Comparison of ENCODE assay signal across 8 mouse cellular contexts in genomic region chr12:76370831-76371571, GRCm38 (mm10). TPM values are rescaled to one million over a fixed set of nuclear protein-coding genes. Genes with fewer than 3 reads are reported as not detected.
DNase-seq lines count a peak whose midpoint lies in the region; ATAC-seq and TF ChIP-seq lines count a peak whose summit lies in the region.

No protein-coding gene starts in this region.

- H3K4me3 ChIP-seq in heart, embryonic 16.5 days (ENCODE audit: low read length), result peak overlapping the region; percentile 91
- peak overlapping the region; percentile 89 for H3K4me3 ChIP-seq in lung, adult 2 months (replicated peaks; ENCODE audit: extremely low read depth, low read depth, low read length)
- peak overlapping the region; percentile 94 for H3K4me3 ChIP-seq in olfactory bulb, adult 2 months (ENCODE audit: insufficient read depth, low read depth, low read length)

- WGBS in heart, embryonic 16.5 days, result 0% methylated on average over 53 of the region's 63 CpGs
- WGBS in lung, adult 2 months, result under 1% methylated on average over 63 of the region's 63 CpGs
- WGBS in olfactory bulb, adult 2 months, result under 1% methylated on average over 60 of the region's 63 CpGs

- H3K9ac ChIP-seq in heart, embryonic 16.5 days (ENCODE audit: low read length), result peak overlapping the region; percentile 98

- H3K36me3 ChIP-seq in heart, embryonic 16.5 days (ENCODE audit: control insufficient read depth, insufficient read depth), result no peaks in the 10 kb centered on the region

- H3K27me3 ChIP-seq in heart, embryonic 16.5 days (ENCODE audit: control insufficient read depth, insufficient read depth, low read length), result no peaks in the 10 kb centered on the region

- H3K9me3 ChIP-seq in heart, embryonic 16.5 days (replicated peaks; ENCODE audit: control insufficient read depth, low read length), result no peaks in the 10 kb centered on the region

- ATAC-seq in erythroid progenitor cell, adult 5-6 weeks (replicated peaks; ENCODE audit: low FRiP score, poor library complexity, severe bottlenecking), result peak; percentile 59
- ATAC-seq in heart, embryonic 16.5 days (replicated peaks; ENCODE audit: extremely low read depth, insufficient read depth, low FRiP score), result peak; percentile 71

- peak overlapping the region; percentile 83 for H3K4me2 ChIP-seq in heart, embryonic 16.5 days (ENCODE audit: low read depth, low read length)

- TF ChIP-seq POLR2A in lung, adult 2 months (IDR thresholded peaks at IDR 0.05; ENCODE audit: borderline replicate concordance, extremely low read depth, low read depth, low read length), result 0 out of 2 replicates have a peak, but pooled peaks have one; percentile 1
- 0 out of 2 replicates have a peak, but pooled peaks have one; percentile 19 for TF ChIP-seq POLR2A in olfactory bulb, adult 2 months (IDR thresholded peaks at IDR 0.05; ENCODE audit: insufficient read depth, low read depth, low read length)

- peak; percentile 82 for DNase-seq in CD4-positive, CD25-positive, alpha-beta regulatory T cell, adult 2 months (ENCODE audit: low read depth, low spot score)
- peak; percentile 80 for DNase-seq in brain, adult 2 months (ENCODE audit: low read depth, low spot score)
- DNase-seq in kidney, postnatal 36 days, result peak; percentile 80 to 87
- DNase-seq in lung, adult 2 months, result peak; percentile 77
- DNase-seq in thymus, adult 18-20 months, result peak; percentile 65 to 70

- H3K27ac ChIP-seq in heart, embryonic 16.5 days (ENCODE audit: low read length), result peak overlapping the region; percentile 99
- H3K27ac ChIP-seq in olfactory bulb, adult 2 months (ENCODE audit: insufficient read depth, low read depth, low read length), result peak overlapping the region; percentile 83

- peaks cover 56% of the 10 kb centered on the region for H3K4me1 ChIP-seq in heart, embryonic 16.5 days (ENCODE audit: control insufficient read depth, insufficient read depth, low read length)
- H3K4me1 ChIP-seq in lung, adult 2 months (ENCODE audit: control insufficient read depth, insufficient read depth, low read length), result peaks cover 13% of the 10 kb centered on the region; the same call in 1 of the 2 replicates
- H3K4me1 ChIP-seq in olfactory bulb, adult 2 months (ENCODE audit: control insufficient read depth, insufficient read depth, low read length), result peaks cover 8% of the 10 kb centered on the region

- TF ChIP-seq CTCF in lung, adult 2 months (IDR thresholded peaks at IDR 0.05; ENCODE audit: insufficient read depth, low read length), result no peak
- TF ChIP-seq CTCF in olfactory bulb, adult 2 months (IDR thresholded peaks at IDR 0.05; ENCODE audit: insufficient read depth, low read depth, low read length), result no peak

RNA-seq across cellular contexts. Expression of gene Zbtb1, which starts 0.9 kb away (rescaled TPM):
- total RNA-seq in erythroid progenitor cell, adult 5-6 weeks (2015; ENCODE audit: low replicate concordance), result 9.7 and 10.9 TPM in 2 replicates
- 8.6 and 9.5 TPM in 2 replicates for total RNA-seq in erythroid progenitor cell, adult 5-6 weeks (2017; ENCODE audit: low replicate concordance)
- polyA plus RNA-seq in heart, embryonic 16.5 days (2015; fragmentation: Nextera tagmentation; extraction: Ambion mirVana), result 6.1 and 7.5 TPM in 2 replicates
- polyA plus RNA-seq in lung, adult 2 months (2012; rRNA removed), result 1.9 and 2.2 TPM in 2 replicates
- not detected in 2 replicates for polyA plus RNA-seq in olfactory bulb, adult 2 months (2012; ENCODE audit: insufficient read depth, insufficient read length, low replicate concordance, missing spikeins)

RNA-seq across cellular contexts. Expression of gene Zbtb25, which starts 1.6 kb away (rescaled TPM):
- total RNA-seq in erythroid progenitor cell, adult 5-6 weeks (2015; ENCODE audit: low replicate concordance), result 11.9 and 43.6 TPM in 2 replicates
- 4.0 and 8.6 TPM in 2 replicates for total RNA-seq in erythroid progenitor cell, adult 5-6 weeks (2017; ENCODE audit: low replicate concordance)
- polyA plus RNA-seq in heart, embryonic 16.5 days (2015; fragmentation: Nextera tagmentation; extraction: Ambion mirVana), result 12.3 and 13.3 TPM in 2 replicates
- 6.4 and 6.8 TPM in 2 replicates for polyA plus RNA-seq in lung, adult 2 months (2012; rRNA removed)
- polyA plus RNA-seq in olfactory bulb, adult 2 months (2012; ENCODE audit: insufficient read depth, insufficient read length, low replicate concordance, missing spikeins), result not detected in 2 replicates

RNA-seq across cellular contexts. Expression of gene Hspa2, which starts 33.0 kb away (rescaled TPM):
- total RNA-seq in erythroid progenitor cell, adult 5-6 weeks (2015; ENCODE audit: low replicate concordance), result 1.7 TPM in 1 of 2 replicates, not detected in the other
- total RNA-seq in erythroid progenitor cell, adult 5-6 weeks (2017; ENCODE audit: low replicate concordance), result 3.2 and 3.3 TPM in 2 replicates
- polyA plus RNA-seq in heart, embryonic 16.5 days (2015; fragmentation: Nextera tagmentation; extraction: Ambion mirVana), result 15.8 and 16.0 TPM in 2 replicates
- 16.4 and 24.0 TPM in 2 replicates for polyA plus RNA-seq in lung, adult 2 months (2012; rRNA removed)
- polyA plus RNA-seq in olfactory bulb, adult 2 months (2012; ENCODE audit: insufficient read depth, insufficient read length, low replicate concordance, missing spikeins), result not detected in 2 replicates

RNA-seq across cellular contexts. Expression of gene Akap5, which starts 46.3 kb away (rescaled TPM):
- total RNA-seq in erythroid progenitor cell, adult 5-6 weeks (2015; ENCODE audit: low replicate concordance), result not detected in 2 replicates
- total RNA-seq in erythroid progenitor cell, adult 5-6 weeks (2017; ENCODE audit: low replicate concordance), result 0.26 TPM in 1 of 2 replicates, not detected in the other
- polyA plus RNA-seq in heart, embryonic 16.5 days (2015; fragmentation: Nextera tagmentation; extraction: Ambion mirVana), result 2.5 and 5.2 TPM in 2 replicates
- 31.6 and 72.3 TPM in 2 replicates for polyA plus RNA-seq in lung, adult 2 months (2012; rRNA removed)
- not detected in 2 replicates for polyA plus RNA-seq in olfactory bulb, adult 2 months (2012; ENCODE audit: insufficient read depth, insufficient read length, low replicate concordance, missing spikeins)

RNA-seq across cellular contexts. Expression of gene Ppp1r36, which starts 46.3 kb away (rescaled TPM):
- not detected in 2 replicates for total RNA-seq in erythroid progenitor cell, adult 5-6 weeks (2015; ENCODE audit: low replicate concordance)
- total RNA-seq in erythroid progenitor cell, adult 5-6 weeks (2017; ENCODE audit: low replicate concordance), result not detected in 2 replicates
- polyA plus RNA-seq in heart, embryonic 16.5 days (2015; fragmentation: Nextera tagmentation; extraction: Ambion mirVana), result 2.1 and 2.6 TPM in 2 replicates
- 1.1 and 1.8 TPM in 2 replicates for polyA plus RNA-seq in lung, adult 2 months (2012; rRNA removed)
- not detected in 2 replicates for polyA plus RNA-seq in olfactory bulb, adult 2 months (2012; ENCODE audit: insufficient read depth, insufficient read length, low replicate concordance, missing spikeins)

Comparison
In these comparisons a context has a peak if more than half of its experiments do, and no peak if none do; other contexts are left out.
1. Peak in every context shown above with its lines: DNase-seq, ATAC-seq, H3K4me3 ChIP-seq and H3K27ac ChIP-seq.
2. RNA of gene Hspa2, which starts 33.0 kb away (polyA plus RNA-seq): 16.4 to 24.0 TPM in lung, adult 2 months and 15.8 to 16.0 TPM in heart, embryonic 16.5 days; not detected in olfactory bulb, adult 2 months; every median in the first group is over 10 times any median in the second.